Mouse (Mus musculus) stomach, embryonic 16.5 days (tissue): ENCODE data around the gene Slco3a1. TPM values are rescaled to one million over a fixed set of nuclear protein-coding genes. Genes with fewer than 3 reads are reported as not detected.

Experiments used
- ATAC-seq: fragments of 200-750 bp; cut with Nextera tagmentation; 2 replicates; pipeline ENCODE4 v1.8.0; 2017; ENCODE audit warnings: moderate number of reproducible peaks, moderate TSS enrichment; ENCODE audit not compliant: insufficient read depth, low FRiP score
- H3K27ac ChIP-seq: fragments of 300-500 bp; sonication (generic); 2 replicates; pipeline ENCODE4 v1.5.1; 2014; ENCODE audit warnings: low read length
- H3K27me3 ChIP-seq: fragments of 300-500 bp; sonication (generic); 2 replicates; pipeline ENCODE4 v1.6.1; 2014; ENCODE audit warnings: low read length, control low read depth, mixed read lengths; ENCODE audit not compliant: control insufficient read depth, insufficient read depth
- H3K36me3 ChIP-seq: fragments of 300-500 bp; sonication (generic); 2 replicates; pipeline ENCODE4 v1.6.1; 2014; ENCODE audit warnings: low read length; ENCODE audit not compliant: control insufficient read depth, insufficient read depth
- H3K4me1 ChIP-seq: fragments of 300-500 bp; sonication (generic); 2 replicates; pipeline ENCODE4 v1.6.1; 2014; ENCODE audit warnings: low read length, control low read depth, mixed read lengths; ENCODE audit not compliant: control insufficient read depth, insufficient read depth
- H3K4me2 ChIP-seq: fragments of 300-500 bp; sonication (generic); 2 replicates; pipeline ENCODE4 v1.6.1; 2014; ENCODE audit warnings: low read depth, low read length, mixed read lengths
- H3K4me3 ChIP-seq: fragments of 300-500 bp; sonication (generic); replicated peaks from 2 replicates; pipeline ENCODE4 v1.5.1; 2014; ENCODE audit warnings: mild to moderate bottlenecking, low read length
- H3K9ac ChIP-seq: fragments of 300-500 bp; sonication (generic); 2 replicates; pipeline ENCODE4 v1.6.1; 2014; ENCODE audit warnings: low read length
- H3K9me3 ChIP-seq: fragments of 300-500 bp; sonication (generic); replicated peaks from 2 replicates; pipeline ENCODE4 v1.6.1; 2016; ENCODE audit warnings: low read length, control low read depth; ENCODE audit not compliant: control insufficient read depth
- WGBS: fragments of 180-500 bp; shearing (Covaris S2); extraction: QIAGEN DNeasy Blood & Tissue Kit; methylation state at CpG from one replicate; pipeline ENCODE4 v1.1.7; 2014; 5-methylcytosine and 5-hydroxymethylcytosine counted together
- polyA plus RNA-seq: library from polyadenylated mRNA; unstranded; fragments of >200 nt; fragmentation: Nextera tagmentation; extraction: Ambion mirVana; gene quantifications from 2 replicates; pipeline ENCODE4 v1.2.1, GENCODE M21; 2015

The Slco3a1 gene
- polyA plus RNA-seq, 1 experiment from 2014 or later, result 10.7 TPM

- no peaks in the 10 kb centered on the region for H3K4me1 ChIP-seq
- WGBS, result 78% methylated on average over 4 of the region's 4 CpGs
- H3K27ac ChIP-seq, result no peak overlapping the region
- H3K4me3 ChIP-seq, result no peak overlapping the region
- no peak for ATAC-seq
- no peak overlapping the region for H3K9ac ChIP-seq
- no peaks in the 10 kb centered on the region for H3K27me3 ChIP-seq
- H3K9me3 ChIP-seq, result no peaks in the 10 kb centered on the region
- H3K4me2 ChIP-seq, result no peak overlapping the region
- no peaks in the 10 kb centered on the region for H3K36me3 ChIP-seq
Measured at GRCm38 (mm10) chr7:74498266-74498980, 56.2 kb downstream of the Slco3a1 start.

DNA sequence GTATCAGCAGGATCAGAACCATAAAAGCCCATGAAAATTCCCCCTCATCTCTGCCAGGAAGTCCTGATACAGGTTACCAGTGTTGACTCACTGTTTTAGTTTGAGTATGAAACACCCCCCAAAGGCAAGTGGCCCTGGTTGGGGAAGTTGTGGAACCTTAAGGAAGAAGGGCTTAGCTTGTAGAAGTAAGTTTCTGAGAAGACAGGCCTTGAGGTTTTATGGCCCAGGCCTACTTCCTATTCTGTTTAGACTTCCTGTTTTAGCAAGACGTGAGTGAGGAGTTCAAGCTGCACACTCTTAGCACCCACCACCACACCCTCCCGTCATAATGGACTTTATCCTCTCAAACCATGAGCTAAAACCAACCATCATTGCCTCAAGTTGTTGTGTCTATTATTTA, 57.4 kb downstream of the Slco3a1 start:
- H3K27ac ChIP-seq, result no peak overlapping the region
- H3K4me2 ChIP-seq, result no peak overlapping the region
- no peak overlapping the region for H3K9ac ChIP-seq
- no peak overlapping the region for H3K4me3 ChIP-seq
- no peaks in the 10 kb centered on the region for H3K27me3 ChIP-seq
- no peaks in the 10 kb centered on the region for H3K4me1 ChIP-seq
- ATAC-seq, result no peak
- H3K36me3 ChIP-seq, result no peaks in the 10 kb centered on the region
- H3K9me3 ChIP-seq, result no peaks in the 10 kb centered on the region
- WGBS, result 66% methylated on average over 2 of the region's 2 CpGs

- H3K9me3 ChIP-seq, result no peaks in the 10 kb centered on the region
- no peak overlapping the region for H3K4me3 ChIP-seq
- no peak overlapping the region for H3K4me2 ChIP-seq
- H3K27ac ChIP-seq, result no peak overlapping the region
- no peaks in the 10 kb centered on the region for H3K36me3 ChIP-seq
- H3K9ac ChIP-seq, result no peak overlapping the region
- no peak for ATAC-seq
- H3K4me1 ChIP-seq, result 0 out of 2 replicates have a peak, but pooled peaks cover 3% of the 10 kb centered on the region
- WGBS, result 78% methylated on average over 2 of the region's 2 CpGs
- H3K27me3 ChIP-seq, result no peaks in the 10 kb centered on the region
Measured at GRCm38 (mm10) chr7:74495451-74495850, 59.1 kb downstream of the Slco3a1 start.

GRCm38 (mm10) chr7:74493775-74494174, 60.8 kb downstream of the Slco3a1 start:
- no peak for ATAC-seq
- 77% methylated on average over 1 of the region's 1 CpGs for WGBS
- Histone ChIP-seq H3K36me3 (no peaks in the 10 kb centered on the region), H3K4me1 (0 out of 2 replicates have a peak, but pooled peaks cover 3% of the 10 kb centered on the region), H3K9me3 (no peaks in the 10 kb centered on the region), H3K4me3 (no peak overlapping the region), H3K27ac (no peak overlapping the region), H3K9ac (no peak overlapping the region), H3K27me3 (no peaks in the 10 kb centered on the region), H3K4me2 (no peak overlapping the region)

- Histone ChIP-seq H3K4me1 (0 out of 2 replicates have a peak, but pooled peaks cover 3% of the 10 kb centered on the region), H3K36me3 (no peaks in the 10 kb centered on the region), H3K27ac (no peak overlapping the region), H3K9me3 (no peaks in the 10 kb centered on the region), H3K9ac (no peak overlapping the region), H3K4me3 (no peak overlapping the region), H3K27me3 (no peaks in the 10 kb centered on the region), H3K4me2 (no peak overlapping the region)
- 54% methylated on average over 9 of the region's 9 CpGs for WGBS
- ATAC-seq, result no peak
Measured at GRCm38 (mm10) chr7:74491683-74492355, 62.8 kb downstream of the Slco3a1 start.

DNA sequence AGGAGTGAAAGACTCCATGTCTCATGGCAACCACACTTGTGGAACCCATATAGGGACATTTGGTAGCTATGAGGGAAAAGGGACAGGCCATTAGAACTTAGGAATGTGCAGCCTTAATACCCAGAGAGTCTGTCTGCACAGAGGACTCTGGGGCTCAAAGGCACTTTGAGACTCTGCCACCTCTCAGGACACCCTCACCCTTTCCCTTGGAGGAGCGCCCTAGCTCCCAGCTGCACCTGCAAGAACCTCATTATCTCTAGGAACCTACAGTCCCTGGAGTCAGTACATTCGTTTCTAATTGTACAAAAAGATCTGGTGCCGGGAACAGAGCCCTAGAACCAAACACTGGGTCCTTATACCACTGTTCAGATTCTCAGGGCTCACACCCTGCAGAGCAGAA, 66.4 kb downstream of the Slco3a1 start:
- Histone ChIP-seq H3K36me3 (no peaks in the 10 kb centered on the region), H3K4me1 (0 out of 2 replicates have a peak, but pooled peaks cover 3% of the 10 kb centered on the region), H3K4me2 (no peak overlapping the region), H3K27me3 (no peaks in the 10 kb centered on the region), H3K4me3 (no peak overlapping the region), H3K9me3 (no peaks in the 10 kb centered on the region), H3K27ac (no peak overlapping the region), H3K9ac (no peak overlapping the region)
- ATAC-seq, result no peak
- WGBS, result 80% methylated on average over 3 of the region's 3 CpGs

GRCm38 (mm10) chr7:74487727-74488126, 66.9 kb downstream of the Slco3a1 start:
- Histone ChIP-seq H3K4me1 (0 out of 2 replicates have a peak, but pooled peaks cover 3% of the 10 kb centered on the region), H3K4me2 (no peak overlapping the region), H3K4me3 (no peak overlapping the region), H3K27me3 (no peaks in the 10 kb centered on the region), H3K36me3 (no peaks in the 10 kb centered on the region), H3K9ac (no peak overlapping the region), H3K9me3 (no peaks in the 10 kb centered on the region), H3K27ac (no peak overlapping the region)
- 87% methylated on average over 3 of the region's 3 CpGs for WGBS
- ATAC-seq, result no peak

- WGBS, result 93% methylated on average over 4 of the region's 4 CpGs
- H3K4me3 ChIP-seq, result no peak overlapping the region
- no peaks in the 10 kb centered on the region for H3K36me3 ChIP-seq
- no peaks in the 10 kb centered on the region for H3K9me3 ChIP-seq
- H3K9ac ChIP-seq, result no peak overlapping the region
- no peaks in the 10 kb centered on the region for H3K4me1 ChIP-seq
- ATAC-seq, result no peak
- no peaks in the 10 kb centered on the region for H3K27me3 ChIP-seq
- no peak overlapping the region for H3K4me2 ChIP-seq
- no peak overlapping the region for H3K27ac ChIP-seq
Measured at GRCm38 (mm10) chr7:74486083-74486482, 68.5 kb downstream of the Slco3a1 start.

GRCm38 (mm10) chr7:74485669-74486068, 68.9 kb downstream of the Slco3a1 start:
- Histone ChIP-seq H3K27ac (no peak overlapping the region), H3K4me2 (no peak overlapping the region), H3K4me3 (no peak overlapping the region), H3K27me3 (no peaks in the 10 kb centered on the region), H3K36me3 (no peaks in the 10 kb centered on the region), H3K9me3 (no peaks in the 10 kb centered on the region), H3K4me1 (no peaks in the 10 kb centered on the region), H3K9ac (no peak overlapping the region)
- ATAC-seq, result no peak
- WGBS, result 84% methylated on average over 2 of the region's 2 CpGs
